Mouse (Mus musculus) kidney, embryonic 14.5 days (tissue): Measurements from ENCODE around the gene Rpa3. TPM values are rescaled to one million over a fixed set of nuclear protein-coding genes. Genes with fewer than 3 reads are reported as not detected.

Experiments
- ATAC-seq: fragments of 200-750 bp; cut with Nextera tagmentation; 2 replicates; pipeline ENCODE4 v1.8.0; 2017; ENCODE audit warnings: moderate number of reproducible peaks, mild to moderate bottlenecking, moderate TSS enrichment, moderate library complexity; ENCODE audit not compliant: low FRiP score, low TSS enrichment
- H3K27ac ChIP-seq: fragments of 300-500 bp; sonication (generic); 2 replicates; pipeline ENCODE4 v1.5.1; 2014; ENCODE audit warnings: low read depth, mild to moderate bottlenecking, low read length, moderate library complexity, mixed read lengths
- H3K27me3 ChIP-seq: fragments of 300-500 bp; sonication (generic); 2 replicates; pipeline ENCODE4 v1.6.1; 2014; ENCODE audit warnings: mild to moderate bottlenecking, low read length; ENCODE audit not compliant: control insufficient read depth, insufficient read depth
- H3K36me3 ChIP-seq: fragments of 300-500 bp; sonication (generic); 2 replicates; pipeline ENCODE4 v1.6.1; 2014; ENCODE audit warnings: low read length, mixed read lengths; ENCODE audit not compliant: control insufficient read depth, insufficient read depth
- H3K4me1 ChIP-seq: fragments of 300-500 bp; sonication (generic); 2 replicates; pipeline ENCODE4 v1.6.1; 2014; ENCODE audit warnings: low read length, mixed read lengths; ENCODE audit not compliant: control insufficient read depth, insufficient read depth
- H3K4me2 ChIP-seq: fragments of 300-500 bp; sonication (generic); replicated peaks from 2 replicates; pipeline ENCODE4 v1.6.1; 2014; ENCODE audit warnings: low read depth, mild to moderate bottlenecking, low read length
- H3K4me3 ChIP-seq: fragments of 300-500 bp; sonication (generic); 2 replicates; pipeline ENCODE4 v1.5.1; 2014; ENCODE audit warnings: mild to moderate bottlenecking, low read length
- H3K9ac ChIP-seq: fragments of 300-500 bp; sonication (generic); 2 replicates; pipeline ENCODE4 v1.6.1; 2014; ENCODE audit warnings: low read depth, mild to moderate bottlenecking, low read length, moderate library complexity
- H3K9me3 ChIP-seq: fragments of 300-500 bp; sonication (generic); 2 replicates; pipeline ENCODE4 v1.6.1; 2016; ENCODE audit warnings: low read length; ENCODE audit not compliant: control insufficient read depth
- WGBS: fragments of 180-500 bp; shearing (Covaris S2); extraction: QIAGEN DNeasy Blood & Tissue Kit; methylation state at CpG from one replicate; pipeline ENCODE4 v1.1.7; 2014; 5-methylcytosine and 5-hydroxymethylcytosine counted together
- polyA plus RNA-seq: library from polyadenylated mRNA; unstranded; fragments of >200 nt; fragmentation: Nextera tagmentation; extraction: Ambion mirVana; gene quantifications from 2 replicates; pipeline ENCODE4 v1.2.1, GENCODE M21; 2014

Rpa3 gene
- polyA plus RNA-seq, 1 experiment from 2014 or later: 183 TPM

GRCm38 (mm10) chr6:8283255-8283654 lies 24.3 kb upstream of the Rpa3 start:
- Histone ChIP-seq H3K27ac (no peak overlapping the region), H3K36me3 (no peaks in the 10 kb centered on the region), H3K4me2 (no peak overlapping the region), H3K9ac (no peak overlapping the region), H3K4me1 (no peaks in the 10 kb centered on the region), H3K4me3 (no peak overlapping the region), H3K9me3 (no peaks in the 10 kb centered on the region), H3K27me3 (no peaks in the 10 kb centered on the region)
- WGBS: 83% methylated on average over 4 of the region's 4 CpGs
- no peak for ATAC-seq

GRCm38 (mm10) chr6:8278426-8279002 lies 19.5 kb upstream of the Rpa3 start:
- H3K9ac ChIP-seq: no peak overlapping the region
- no peak overlapping the region for H3K4me2 ChIP-seq
- 74% methylated on average over 5 of the region's 5 CpGs for WGBS
- H3K9me3 ChIP-seq: no peaks in the 10 kb centered on the region
- H3K4me1 ChIP-seq: no peaks in the 10 kb centered on the region
- no peak overlapping the region for H3K27ac ChIP-seq
- no peak for ATAC-seq
- H3K27me3 ChIP-seq: no peaks in the 10 kb centered on the region
- H3K36me3 ChIP-seq: no peaks in the 10 kb centered on the region
- no peak overlapping the region for H3K4me3 ChIP-seq

GRCm38 (mm10) chr6:8276431-8276830 lies 17.5 kb upstream of the Rpa3 start:
- Histone ChIP-seq H3K9me3 (no peaks in the 10 kb centered on the region), H3K4me3 (no peak overlapping the region), H3K4me1 (no peaks in the 10 kb centered on the region), H3K4me2 (no peak overlapping the region), H3K9ac (no peak overlapping the region), H3K27me3 (no peaks in the 10 kb centered on the region), H3K27ac (no peak overlapping the region), H3K36me3 (no peaks in the 10 kb centered on the region; the same call in 1 of the 2 replicates)
- no peak for ATAC-seq
- 85% methylated on average over 4 of the region's 4 CpGs for WGBS

- no peak overlapping the region for H3K9ac ChIP-seq
- no peaks in the 10 kb centered on the region for H3K4me1 ChIP-seq
- H3K36me3 ChIP-seq: no peaks in the 10 kb centered on the region; the same call in 1 of the 2 replicates
- H3K27ac ChIP-seq: no peak overlapping the region
- no peak overlapping the region for H3K4me2 ChIP-seq
- no peak for ATAC-seq
- no peak overlapping the region for H3K4me3 ChIP-seq
- 6% methylated on average over 1 of the region's 1 CpGs for WGBS
- no peaks in the 10 kb centered on the region for H3K27me3 ChIP-seq
- H3K9me3 ChIP-seq: no peaks in the 10 kb centered on the region
Observed at GRCm38 (mm10) chr6:8275098-8275497, 16.1 kb upstream of the Rpa3 start.

GRCm38 (mm10) chr6:8274387-8275054 lies 15.5 kb upstream of the Rpa3 start:
- no peak overlapping the region for H3K4me2 ChIP-seq
- H3K27me3 ChIP-seq: no peaks in the 10 kb centered on the region
- H3K4me3 ChIP-seq: no peak overlapping the region
- no peak overlapping the region for H3K9ac ChIP-seq
- no peaks in the 10 kb centered on the region for H3K4me1 ChIP-seq
- WGBS: 36% methylated on average over 6 of the region's 6 CpGs
- H3K36me3 ChIP-seq: no peaks in the 10 kb centered on the region; the same call in 1 of the 2 replicates
- no peaks in the 10 kb centered on the region for H3K9me3 ChIP-seq
- H3K27ac ChIP-seq: no peak overlapping the region
- peak; percentile 77; the same call in 1 of the 2 replicates for ATAC-seq

- no peak overlapping the region for H3K4me3 ChIP-seq
Observed at GRCm38 (mm10) chr6:8271047-8271446, 12.1 kb upstream of the Rpa3 start.

GRCm38 (mm10) chr6:8259667-8260044 lies 683 bp upstream of the Rpa3 start:
- no peak overlapping the region for H3K27ac ChIP-seq
- no peaks in the 10 kb centered on the region for H3K9me3 ChIP-seq
- H3K4me3 ChIP-seq: peak overlapping the region; percentile 86
- ATAC-seq: no peak
- peaks cover 6% of the 10 kb centered on the region; the same call in 1 of the 2 replicates for H3K36me3 ChIP-seq
- no peaks in the 10 kb centered on the region for H3K27me3 ChIP-seq
- 0% methylated on average over 8 of the region's 8 CpGs for WGBS
- peak overlapping the region; percentile 87 for H3K4me2 ChIP-seq
- H3K9ac ChIP-seq: peak overlapping the region; percentile 69
- H3K4me1 ChIP-seq: 0 out of 2 replicates have a peak, but pooled peaks cover 2% of the 10 kb centered on the region

More at GRCm38 (mm10) chr6:8271047-8271446, 12.1 kb upstream of the Rpa3 start:
- Histone ChIP-seq H3K9me3 (no peaks in the 10 kb centered on the region), H3K9ac (no peak overlapping the region), H3K27me3 (no peaks in the 10 kb centered on the region), H3K36me3 (no peaks in the 10 kb centered on the region; the same call in 1 of the 2 replicates), H3K4me2 (no peak overlapping the region), H3K27ac (no peak overlapping the region), H3K4me1 (no peaks in the 10 kb centered on the region)
- WGBS: 90% methylated on average over 3 of the region's 3 CpGs
- ATAC-seq: no peak

GRCm38 (mm10) chr6:8258316-8258715 lies 657 bp downstream of the Rpa3 start:
- H3K27me3 ChIP-seq: no peaks in the 10 kb centered on the region
- H3K36me3 ChIP-seq: peaks cover 9% of the 10 kb centered on the region; the same call in 1 of the 2 replicates
- WGBS: 6% methylated on average over 6 of the region's 6 CpGs
- 0 out of 2 replicates have a peak, but pooled peaks cover 2% of the 10 kb centered on the region for H3K4me1 ChIP-seq
- H3K4me2 ChIP-seq: peak overlapping the region; percentile 66
- H3K27ac ChIP-seq: peak overlapping the region; percentile 53; the same call in 1 of the 2 replicates
- H3K9me3 ChIP-seq: no peaks in the 10 kb centered on the region
- no peak for ATAC-seq
- H3K4me3 ChIP-seq: peak overlapping the region; percentile 86
- peak overlapping the region; percentile 78 for H3K9ac ChIP-seq

GRCm38 (mm10) chr6:8228596-8228995 lies 30.4 kb downstream of the Rpa3 start:
- 94% methylated on average over 3 of the region's 3 CpGs for WGBS
- peaks cover 29% of the 10 kb centered on the region; the same call in 1 of the 2 replicates for H3K36me3 ChIP-seq

More at GRCm38 (mm10) chr6:8228596-8228995, 30.4 kb downstream of the Rpa3 start:
- Histone ChIP-seq H3K27me3 (no peaks in the 10 kb centered on the region), H3K4me1 (no peaks in the 10 kb centered on the region), H3K9me3 (no peaks in the 10 kb centered on the region), H3K4me3 (no peak overlapping the region), H3K4me2 (no peak overlapping the region), H3K27ac (no peak overlapping the region), H3K9ac (no peak overlapping the region)
- ATAC-seq: no peak
